Mouse (Mus musculus) heart, adult 9 months (tissue): Measurements from ENCODE around the gene Sox5.

Experiments used
- DNase-seq, 2 experiments: peaks; one replicate each; pipeline ENCODE4 v3.0.0; 2022; ENCODE audit warnings: low spot score in 2 of 2

Sox5 gene

DNA sequence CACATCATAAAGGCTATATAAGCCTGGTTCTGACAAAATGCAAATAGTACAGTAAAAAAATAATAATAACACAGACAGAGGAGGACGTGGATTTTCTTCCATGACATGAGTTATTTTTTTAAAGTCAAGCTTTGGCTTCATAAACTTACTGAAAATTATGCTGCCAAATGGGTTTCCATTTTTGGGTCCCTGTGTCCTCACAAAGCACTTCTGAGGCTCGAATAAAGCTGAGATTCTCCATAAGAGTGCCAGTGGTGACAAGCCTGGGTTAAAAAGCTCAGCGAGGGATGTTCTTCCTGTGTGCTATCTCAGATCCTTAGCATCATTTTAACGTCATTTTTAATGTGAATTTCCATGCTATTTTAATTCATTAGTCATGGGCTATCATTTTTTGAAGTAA lies 996.1 kb downstream of the Sox5 start:
- no peak for DNase-seq
